ENCODE assay signal across 25 mouse cellular contexts in the genomic region with DNA sequence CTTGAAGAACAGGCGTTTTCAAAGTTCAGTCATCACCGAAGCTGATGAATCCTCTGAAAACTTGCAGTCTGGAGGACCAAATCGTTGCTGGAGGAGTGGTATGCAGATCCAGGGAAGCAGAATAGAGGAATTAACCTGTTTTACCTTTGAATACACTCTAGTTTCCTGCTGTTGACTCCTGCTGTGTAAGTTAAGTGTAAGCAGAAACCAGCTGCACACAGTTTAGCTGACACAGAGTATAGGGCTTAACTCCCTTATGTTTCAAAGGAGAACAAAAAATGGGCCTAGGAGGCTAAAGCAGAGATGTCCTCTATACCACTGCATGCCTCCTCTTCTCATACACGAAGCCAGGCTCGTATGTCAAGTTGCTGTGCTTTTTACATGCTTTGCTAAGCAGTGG.
A peak's percentile ranks its signal among the peaks of the same experiment; 100 is the strongest.
DNase-seq lines count a peak whose midpoint lies in the region; ATAC-seq and TF ChIP-seq lines count a peak whose summit lies in the region.
"Had no signal": no experiment of that assay in that cellular context is flagged by ENCODE, and none has a peak within 500 bp of the region (broad histone marks: within the 10 kb centered on the region; RNA-seq: fewer than 3 reads in every experiment).

No protein-coding gene starts in this region.

- H3K36me3 ChIP-seq in megakaryocyte, embryonic 14.5 days (replicated peaks; ENCODE audit: low read length): no peaks in the 10 kb centered on the region
- H3K36me3 ChIP-seq in ES-E14 (ENCODE audit: control insufficient read depth, insufficient read depth, low read length, poor library complexity, severe bottlenecking): no peaks in the 10 kb centered on the region
- no peaks in the 10 kb centered on the region for H3K36me3 ChIP-seq in kidney, embryonic 14.5 days (ENCODE audit: control insufficient read depth, insufficient read depth, low read length)
- H3K36me3 ChIP-seq: forebrain, embryonic 12.5 days; heart, embryonic 13.5 days; kidney, embryonic 15.5 days; limb, embryonic 15.5 days; liver, embryonic 15.5 days; lung, embryonic 15.5 days had no signal

- in situ Hi-C loops in ES-E14 (cut with MboI; ENCODE audit: low sequenced_read_pairs in 2 of 2, unreplicated experiment in 2 of 2): no loop called here

- H3K9me3 ChIP-seq in megakaryocyte, embryonic 14.5 days: no peaks in the 10 kb centered on the region
- no peaks in the 10 kb centered on the region for H3K9me3 ChIP-seq in ES-E14 (ENCODE audit: control insufficient read depth, insufficient read depth, low read depth, low read length)
- no peaks in the 10 kb centered on the region for H3K9me3 ChIP-seq in kidney, embryonic 14.5 days (ENCODE audit: control insufficient read depth, low read length)
- H3K9me3 ChIP-seq: forebrain, embryonic 12.5 days; heart, embryonic 13.5 days; kidney, embryonic 15.5 days; limb, embryonic 15.5 days; liver, embryonic 15.5 days; lung, embryonic 15.5 days had no signal

- H3K4me1 ChIP-seq in megakaryocyte, embryonic 14.5 days: peaks cover 14% of the 10 kb centered on the region
- H3K4me1 ChIP-seq in ES-E14 (ENCODE audit: control insufficient read depth in 2 of 2, insufficient read depth in 2 of 2, low read length in 2 of 2, poor library complexity in 1 of 2): peaks cover 2% of the 10 kb centered on the region in 2 experiments; a peak in 2 of 4 replicates
- H3K4me1 ChIP-seq in kidney, embryonic 14.5 days (ENCODE audit: control insufficient read depth, insufficient read depth, low read length): no peaks in the 10 kb centered on the region
- H3K4me1 ChIP-seq: heart, embryonic 13.5 days; kidney, embryonic 15.5 days; limb, embryonic 15.5 days; lung, embryonic 15.5 days had no signal

- no peak for ATAC-seq in megakaryocyte, adult 5-6 weeks (ENCODE audit: poor library complexity, severe bottlenecking)
- no peak for ATAC-seq in erythroid progenitor cell, adult 5-6 weeks (replicated peaks; ENCODE audit: low FRiP score, poor library complexity, severe bottlenecking)
- no peak for ATAC-seq in erythroblast, adult 5-6 weeks (replicated peaks; ENCODE audit: low FRiP score, poor library complexity, severe bottlenecking)
- ATAC-seq in kidney, embryonic 14.5 days (ENCODE audit: low FRiP score, low TSS enrichment): no peak
- ATAC-seq: hindbrain, postnatal 0 days; intestine, postnatal 0 days; Patski had no signal

- H3K27me3 ChIP-seq in megakaryocyte, embryonic 14.5 days (replicated peaks): no peaks in the 10 kb centered on the region
- no peaks in the 10 kb centered on the region for H3K27me3 ChIP-seq in kidney, embryonic 14.5 days (ENCODE audit: control insufficient read depth, insufficient read depth, low read length)
- H3K27me3 ChIP-seq: forebrain, embryonic 12.5 days; heart, embryonic 13.5 days; kidney, embryonic 15.5 days; limb, embryonic 15.5 days; liver, embryonic 15.5 days; lung, embryonic 15.5 days; Patski had no signal

- H3K4me2 ChIP-seq in kidney, embryonic 14.5 days (replicated peaks; ENCODE audit: low read depth, low read length): no peak overlapping the region
- H3K4me2 ChIP-seq: forebrain, embryonic 12.5 days; heart, embryonic 13.5 days; kidney, embryonic 15.5 days; limb, embryonic 15.5 days; liver, embryonic 15.5 days; lung, embryonic 15.5 days had no signal

- H3K4me3 ChIP-seq in megakaryocyte, embryonic 14.5 days (replicated peaks): peak overlapping the region; percentile 47
- no peak overlapping the region for H3K4me3 ChIP-seq in ES-E14 (ENCODE audit: insufficient read depth in 1 of 2, low read depth in 1 of 2, low read length in 2 of 2, poor library complexity in 1 of 2, severe bottlenecking in 1 of 2)
- no peak overlapping the region for H3K4me3 ChIP-seq in kidney, embryonic 14.5 days (ENCODE audit: low read length)
- H3K4me3 ChIP-seq: forebrain, embryonic 12.5 days; heart, adult 2 months; heart, embryonic 13.5 days; kidney, embryonic 15.5 days; limb, embryonic 15.5 days; liver, embryonic 15.5 days; lung, embryonic 15.5 days had no signal

- WGBS in kidney, embryonic 14.5 days: 49% methylated on average over 5 of the region's 5 CpGs

- H3K27ac ChIP-seq in ES-E14 (ENCODE audit: insufficient read depth, low read depth, low read length, poor library complexity, severe bottlenecking): no peak overlapping the region
- no peak overlapping the region for H3K27ac ChIP-seq in kidney, embryonic 14.5 days (ENCODE audit: low read depth, low read length)
- H3K27ac ChIP-seq: forebrain, embryonic 12.5 days; heart, adult 2 months; heart, embryonic 13.5 days; hindbrain, postnatal 0 days; kidney, embryonic 15.5 days; limb, embryonic 15.5 days; liver, embryonic 15.5 days; lung, embryonic 15.5 days had no signal

- no peak overlapping the region for H3K9ac ChIP-seq in ES-E14 (ENCODE audit: insufficient read depth, low read depth, low read length, poor library complexity, severe bottlenecking)
- H3K9ac ChIP-seq in kidney, embryonic 14.5 days (ENCODE audit: low read depth, low read length): no peak overlapping the region
- H3K9ac ChIP-seq: forebrain, embryonic 12.5 days; heart, embryonic 13.5 days; kidney, embryonic 15.5 days; limb, embryonic 15.5 days; liver, embryonic 15.5 days; lung, embryonic 15.5 days had no signal

- peak; percentile 5 for DNase-seq in 3T3-L1 (ENCODE audit: low read depth, low spot score)
- DNase-seq in ES-E14 (ENCODE audit: low read depth, low spot score): peak; percentile 45
- peak; percentile 47 for DNase-seq in induced T-regulatory cell, adult 2 months (ENCODE audit: low read depth)
- DNase-seq: cerebellum, adult 11 months; cerebellum, postnatal 10 days; gastrocnemius, postnatal 36 days; heart, adult 2 months; heart, postnatal 14 days; kidney, postnatal 4 days; left cerebral cortex, postnatal 4 days; lung, postnatal 36 days had no signal

TF ChIP-seq in ES-E14, 5 proteins besides CTCF, POLR2A, EP300 and RAD21:
- peak; percentile 33; the same call in 1 of the 2 replicates for TF ChIP-seq CHD2 (IDR thresholded peaks at IDR 0.05; ENCODE audit: low read depth, low read length)
- TF ChIP-seq HCFC1 (IDR thresholded peaks at IDR 0.05; ENCODE audit: borderline replicate concordance, insufficient read depth, low read length): no peak
TF ChIP-seq in ES-E14: peak in this region for 1.
